Mouse (Mus musculus) 3134 (cell line): ENCODE results near the gene Armh2.
A peak's percentile ranks its signal among the peaks of the same experiment; 100 is the strongest.
"Not testable (repeated sequence)": the region's sequence is repeated elsewhere in the genome, so short reads cannot be mapped to it uniquely, and the experiment has no call there.

Experiments
- DNase-seq: peaks from one replicate; pipeline ENCODE4 v3.0.0-alpha.2; 2011; ENCODE audit warnings: low spot score; ENCODE audit not compliant: insufficient read length; ENCODE audit errors: extremely low read depth

Gene Armh2

DNA sequence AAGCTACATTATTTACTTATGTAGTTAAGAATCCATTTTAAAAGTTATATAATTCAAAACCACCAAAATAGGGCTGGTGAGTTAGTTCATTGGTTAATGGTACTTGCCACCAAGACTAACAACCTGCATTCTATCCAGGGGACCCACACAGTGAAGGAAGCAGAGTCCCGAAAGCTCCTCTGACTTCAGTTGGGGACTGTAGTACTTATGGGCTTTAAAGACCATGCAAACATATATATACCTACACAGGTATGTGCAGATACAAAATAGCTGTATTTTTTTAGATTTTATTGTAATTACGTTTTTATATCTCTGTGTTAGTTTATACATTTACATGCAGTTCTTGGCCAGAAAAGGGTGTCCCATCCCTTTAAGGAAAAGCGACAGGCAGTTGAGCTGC lies 15.7 kb downstream of the Armh2 start:
- DNase-seq = no peak

DNA sequence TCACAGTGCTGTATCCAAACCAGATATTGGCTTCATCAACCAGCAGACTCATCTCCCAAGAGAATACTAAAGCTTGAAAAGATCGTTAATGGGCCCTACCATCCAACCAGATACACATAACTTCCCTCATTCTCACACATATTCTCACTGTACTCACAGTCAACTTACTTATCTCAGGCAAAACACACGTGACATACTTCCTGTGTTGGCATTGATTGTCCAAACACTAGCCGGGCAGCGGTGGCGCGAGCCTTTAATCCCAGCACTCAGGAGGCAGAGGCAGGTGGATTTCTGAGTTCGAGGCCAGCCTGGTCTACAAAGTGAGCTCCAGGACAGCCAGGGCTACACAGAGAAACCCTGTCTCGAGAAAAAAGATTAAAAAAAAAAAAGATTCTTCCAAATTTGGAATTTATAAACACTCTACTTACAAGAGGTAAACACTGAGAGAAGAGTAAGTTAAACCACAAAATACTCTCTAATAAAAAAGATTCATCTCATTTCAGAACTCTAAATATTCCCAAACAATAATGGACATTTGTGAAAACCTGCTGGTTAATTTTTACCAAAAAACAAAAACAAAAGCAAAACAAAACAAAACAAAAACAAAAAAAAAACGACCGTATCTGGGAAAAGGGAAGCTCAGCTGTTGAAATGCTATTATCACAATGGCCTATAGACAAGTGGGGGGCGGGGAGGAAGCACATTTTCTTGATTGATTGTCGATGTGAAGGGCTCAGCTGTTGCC lies 17.0 kb downstream of the Armh2 start:
- no peak for DNase-seq

GRCm38 (mm10) chr13:24759451-24759850 lies 18.4 kb downstream of the Armh2 start:
- DNase-seq = no peak

DNA sequence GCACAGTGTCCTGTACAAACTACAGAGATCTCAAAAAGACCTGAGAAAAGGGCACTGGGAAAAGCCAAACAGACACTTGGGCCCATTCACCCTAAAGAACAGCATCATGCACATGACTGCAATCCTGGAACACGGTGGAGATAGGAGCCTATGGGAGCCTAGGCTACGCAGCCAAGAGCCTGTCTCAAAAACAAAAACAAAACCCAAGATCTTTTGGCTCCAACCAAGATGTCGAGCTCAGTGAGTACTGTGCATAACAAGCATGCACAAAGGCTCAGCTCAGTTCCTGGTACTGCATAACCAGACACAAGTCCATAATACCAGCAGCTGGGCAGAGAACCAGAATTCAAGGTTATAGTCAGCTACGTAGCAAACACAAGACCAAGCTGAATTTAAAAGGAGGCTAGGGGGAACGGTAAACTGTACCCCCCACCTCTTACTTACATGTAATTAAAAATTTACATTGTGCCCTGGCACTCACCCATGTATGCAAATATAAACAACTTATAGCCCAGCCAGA lies 19.4 kb downstream of the Armh2 start:
- DNase-seq = no peak

- no peak for DNase-seq
These were observed 20.0 kb downstream of the Armh2 start for GRCm38 (mm10) chr13:24761083-24761402.

DNA sequence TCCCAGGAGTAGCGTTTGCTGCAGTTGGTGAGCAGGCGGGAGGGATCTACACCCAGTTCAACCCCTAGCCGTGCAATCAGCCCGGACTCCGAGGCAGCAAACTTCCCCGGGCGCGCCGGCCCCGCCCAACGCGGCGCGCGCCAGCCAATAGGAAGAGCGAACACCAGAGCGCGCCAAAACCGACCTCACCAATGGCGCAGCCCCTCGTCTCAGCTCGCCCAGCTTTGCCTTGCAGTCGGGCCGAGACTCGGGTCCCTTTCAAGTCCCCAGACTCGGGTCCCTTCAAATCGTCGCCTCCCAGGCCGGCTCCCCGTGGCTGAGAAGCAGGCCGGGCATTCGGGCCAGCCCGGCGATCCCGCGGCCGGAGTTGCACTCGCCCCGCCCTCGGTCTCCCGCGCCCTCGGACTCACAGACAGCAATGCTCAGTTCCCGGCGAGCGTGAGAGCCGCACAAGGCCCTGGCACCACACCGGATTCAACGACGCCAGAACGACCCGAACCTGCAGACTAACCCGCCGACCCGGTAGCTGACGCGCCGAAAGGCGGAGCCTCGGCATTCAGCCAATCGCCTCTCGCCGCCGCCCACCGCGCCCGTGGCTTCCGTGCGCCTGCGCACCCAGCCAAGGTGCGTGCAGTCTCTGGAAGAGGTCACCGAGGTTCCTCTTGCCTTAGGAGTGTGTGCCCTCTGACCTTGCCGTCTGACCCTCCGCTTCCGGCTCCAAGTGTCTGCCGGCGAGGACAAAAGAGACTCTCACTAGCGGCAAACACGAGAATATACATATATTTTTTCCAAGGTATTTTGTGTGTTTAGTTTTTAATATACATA lies 20.6 kb downstream of the Armh2 start, which contains the start of gene Gmnn:
Gene Gmnn, minus strand, starts transcription at position 521 of the 825 bp plus-strand sequence.
- DNase-seq = peak; percentile 97

- DNase-seq = no peak
These were observed 21.2 kb downstream of the Armh2 start for GRCm38 (mm10) chr13:24762254-24762653.

DNA sequence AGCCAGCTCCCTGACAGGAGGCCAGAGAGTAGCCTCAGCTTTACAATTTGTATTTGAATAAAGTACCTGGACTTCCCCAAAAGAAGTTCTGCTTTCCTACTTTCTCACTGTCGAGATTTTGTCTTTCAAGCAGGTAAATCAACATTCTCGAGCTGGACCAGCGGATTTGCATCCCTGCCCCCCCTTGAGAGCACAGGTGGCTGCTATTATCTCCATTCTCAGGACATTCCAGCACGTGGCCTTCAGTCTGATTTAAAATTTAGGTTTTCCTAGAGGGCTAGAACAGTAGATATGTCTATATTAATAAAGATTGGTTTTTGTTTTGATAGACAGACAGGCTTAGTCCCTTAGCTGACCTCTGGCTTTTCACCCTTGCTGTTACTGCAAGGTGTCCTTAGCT lies 26.8 kb downstream of the Armh2 start:
- DNase-seq = not testable (repeated sequence)

GRCm38 (mm10) chr13:24771482-24771881 lies 30.4 kb downstream of the Armh2 start:
- peak; percentile 37 for DNase-seq

DNA sequence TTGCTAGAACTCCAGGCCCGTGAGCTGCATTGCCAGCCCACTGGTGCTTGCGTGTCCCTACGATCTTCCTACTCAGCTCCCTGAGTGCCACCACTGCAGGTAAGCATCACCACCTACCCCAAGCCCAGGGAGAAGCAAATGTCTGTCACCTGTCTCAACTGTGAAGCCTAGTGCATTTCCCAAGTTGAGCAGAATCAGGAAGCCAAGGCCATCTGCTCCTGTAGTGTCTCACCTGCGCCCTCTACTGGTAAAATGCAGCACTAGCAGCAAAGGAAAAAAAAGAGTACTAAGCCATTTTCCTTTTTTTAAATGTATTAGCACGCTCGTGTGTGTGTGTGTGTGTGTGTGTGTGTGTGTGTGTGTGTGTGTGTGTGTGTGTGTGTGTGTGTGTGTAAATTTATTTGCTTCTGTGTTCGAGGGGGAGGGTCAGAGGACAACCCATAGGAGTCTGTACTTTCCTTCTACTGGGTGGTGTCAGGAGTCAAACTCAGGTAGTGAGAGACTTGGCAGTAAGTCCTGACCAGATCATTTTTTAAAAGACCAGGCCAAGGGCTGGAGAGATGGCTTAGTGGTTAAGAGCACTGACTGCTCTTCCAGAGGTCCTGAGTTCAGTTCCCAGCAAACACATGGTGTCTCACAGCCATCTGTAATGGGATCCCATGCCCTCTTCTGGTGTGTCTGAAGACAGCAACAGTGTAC lies 35.3 kb downstream of the Armh2 start:
- peak; percentile 44 for DNase-seq

DNA sequence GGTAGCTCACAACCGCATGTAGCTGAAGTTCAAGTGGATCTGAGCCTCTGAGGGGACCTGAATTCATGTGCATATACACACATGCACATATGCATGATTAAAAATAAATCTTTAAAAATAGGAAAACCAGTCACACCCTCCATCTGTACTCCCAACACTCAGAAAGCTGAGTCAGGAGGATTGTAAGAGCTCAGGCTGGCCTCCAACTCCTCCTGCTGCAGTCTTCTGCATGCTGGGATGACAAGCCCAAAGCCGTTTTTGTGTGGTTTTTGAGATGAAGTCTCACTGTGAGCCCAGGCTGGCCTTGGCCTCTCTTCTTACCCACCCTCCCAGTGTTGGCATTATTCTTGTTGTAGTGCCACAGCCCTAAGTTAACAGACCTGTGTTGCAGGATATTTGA lies 37.0 kb downstream of the Armh2 start:
- DNase-seq = no peak

- DNase-seq = no peak
These were observed 37.8 kb downstream of the Armh2 start for GRCm38 (mm10) chr13:24778706-24779380.

- DNase-seq = no peak
These were observed 40.9 kb downstream of the Armh2 start for GRCm38 (mm10) chr13:24781916-24782315.

- DNase-seq = peak; percentile 78
These were observed 45.0 kb downstream of the Armh2 start for GRCm38 (mm10) chr13:24786014-24786490.

GRCm38 (mm10) chr13:24787477-24787876 lies 46.4 kb downstream of the Armh2 start:
- DNase-seq = no peak

GRCm38 (mm10) chr13:24791349-24791748 lies 50.3 kb downstream of the Armh2 start:
- DNase-seq = peak; percentile 43

GRCm38 (mm10) chr13:24792411-24793045 lies 51.5 kb downstream of the Armh2 start:
- DNase-seq = peak; percentile 65
